Mouse (Mus musculus) CH12F3 (cell line): ENCODE measurements around the gene Vmn2r14.
"Not testable (repeated sequence)": the region's sequence is repeated elsewhere in the genome, so short reads cannot be mapped to it uniquely, and the experiment has no call there.

Experiments
- in situ Hi-C: fragments of 300-500 bp; cut with MboI; formaldehyde crosslinking; loops from 2 replicates; pipeline ENCODE4 v1.14.3; 2020; ENCODE audit warnings: low sequenced_read_pairs

Vmn2r14 gene

GRCm38 (mm10) chr5:109224608-109225007, at the start of gene Vmn2r14:
Vmn2r14 (minus strand) TSS chr5:109224708.
- in situ Hi-C loops, result no loop called here

DNA sequence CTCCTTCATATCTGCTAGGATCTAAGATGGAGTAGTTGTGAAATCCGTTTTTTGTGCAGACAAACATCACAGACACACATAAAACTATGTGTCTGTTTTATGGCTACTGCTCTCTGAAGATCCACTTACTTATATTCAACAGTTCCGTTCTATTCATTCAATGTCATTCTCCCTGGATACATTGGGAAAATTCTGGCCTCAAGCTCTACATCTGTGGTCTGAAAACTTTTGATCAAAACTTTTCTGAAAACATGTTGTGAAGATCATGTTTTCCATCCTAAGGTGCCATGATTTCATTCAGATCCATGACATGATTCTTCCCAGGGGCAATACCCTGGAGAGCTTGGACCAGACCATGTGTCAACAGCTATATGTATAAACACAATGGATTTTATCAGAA, 32.4 kb downstream of the Vmn2r14 start, which contains the start of gene Vmn2r13:
Gene Vmn2r13, minus strand, starts transcription at position 101 of the 400 bp plus-strand sequence.
- in situ Hi-C loops, result not testable (repeated sequence)

DNA sequence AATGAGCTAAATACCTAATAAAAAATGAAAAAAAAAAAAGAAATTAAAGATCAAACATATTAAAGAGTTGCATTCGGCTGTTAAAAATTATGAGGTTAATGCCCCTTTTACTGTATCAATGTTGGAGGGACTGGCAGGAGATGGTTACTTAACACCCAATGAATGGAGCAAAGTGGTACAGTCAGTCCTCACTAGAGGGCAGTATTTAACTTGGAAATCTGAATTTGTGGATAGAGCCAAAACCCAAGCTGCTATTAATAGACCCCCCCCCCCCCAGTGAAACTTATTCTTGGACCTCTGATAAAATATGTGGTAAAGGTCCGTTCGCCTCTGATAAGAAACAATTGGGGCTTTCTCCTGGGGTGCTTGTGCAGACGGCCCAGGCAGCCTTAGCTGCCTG, 57.7 kb downstream of the Vmn2r14 start:
- in situ Hi-C loops, result not testable (repeated sequence)
